Mouse (Mus musculus) lung, adult 18-20 months (tissue): ENCODE measurements around the gene Hoxa6.

Experiments
- DNase-seq, 2 experiments: peaks; one replicate each; pipeline ENCODE4 v3.0.0; 2022; ENCODE audit warnings: mixed read lengths in 2 of 2

Hoxa6 gene

DNA sequence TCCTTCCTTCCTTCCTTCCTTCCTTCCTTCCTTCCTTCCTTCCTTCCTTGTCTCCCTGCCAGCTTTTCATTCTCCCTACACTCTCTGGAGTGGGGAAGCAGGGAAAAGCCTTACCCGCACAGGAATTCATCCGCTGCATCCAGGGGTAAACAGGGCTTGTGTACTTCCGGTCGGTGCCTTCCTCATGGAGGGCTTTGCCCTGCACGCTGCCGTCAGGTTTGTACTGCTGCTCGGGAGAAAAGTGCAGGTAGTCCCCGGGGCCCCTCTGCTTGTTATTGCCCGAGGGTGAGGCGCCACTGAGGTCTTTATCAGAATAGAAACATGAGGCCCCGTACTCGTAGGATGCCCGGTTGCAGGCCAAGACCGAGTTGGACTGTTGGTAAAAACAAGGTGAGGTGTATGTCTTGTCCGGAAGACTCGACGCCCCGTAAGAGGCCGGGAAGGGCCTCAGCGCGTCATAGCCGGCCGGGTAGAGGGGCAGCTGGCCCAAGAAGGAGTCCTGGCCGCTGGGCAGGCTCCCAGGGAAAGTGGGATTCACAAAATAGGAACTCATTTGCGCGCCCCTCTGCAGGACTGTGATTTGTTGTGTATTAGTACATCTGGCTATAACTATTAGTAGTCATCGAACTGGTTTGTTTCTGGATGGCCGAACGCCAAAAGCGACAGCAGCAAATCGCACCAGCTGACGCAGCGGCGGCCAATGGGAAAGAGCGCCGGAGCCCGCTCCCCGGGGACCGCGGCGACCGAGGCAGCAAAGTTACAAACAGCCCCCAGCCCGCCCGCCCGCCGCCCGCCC lies at the start of gene Hoxa6:
TSS of gene Hoxa6 (minus strand) at position 651 of the 796 bp plus-strand sequence.
- peak in 1 of 2 experiments; percentile 41 for DNase-seq

- DNase-seq = peak; percentile 80 to 81
Measured at GRCm38 (mm10) chr6:52256956-52257355, 48.4 kb upstream of the Hoxa6 start.

DNA sequence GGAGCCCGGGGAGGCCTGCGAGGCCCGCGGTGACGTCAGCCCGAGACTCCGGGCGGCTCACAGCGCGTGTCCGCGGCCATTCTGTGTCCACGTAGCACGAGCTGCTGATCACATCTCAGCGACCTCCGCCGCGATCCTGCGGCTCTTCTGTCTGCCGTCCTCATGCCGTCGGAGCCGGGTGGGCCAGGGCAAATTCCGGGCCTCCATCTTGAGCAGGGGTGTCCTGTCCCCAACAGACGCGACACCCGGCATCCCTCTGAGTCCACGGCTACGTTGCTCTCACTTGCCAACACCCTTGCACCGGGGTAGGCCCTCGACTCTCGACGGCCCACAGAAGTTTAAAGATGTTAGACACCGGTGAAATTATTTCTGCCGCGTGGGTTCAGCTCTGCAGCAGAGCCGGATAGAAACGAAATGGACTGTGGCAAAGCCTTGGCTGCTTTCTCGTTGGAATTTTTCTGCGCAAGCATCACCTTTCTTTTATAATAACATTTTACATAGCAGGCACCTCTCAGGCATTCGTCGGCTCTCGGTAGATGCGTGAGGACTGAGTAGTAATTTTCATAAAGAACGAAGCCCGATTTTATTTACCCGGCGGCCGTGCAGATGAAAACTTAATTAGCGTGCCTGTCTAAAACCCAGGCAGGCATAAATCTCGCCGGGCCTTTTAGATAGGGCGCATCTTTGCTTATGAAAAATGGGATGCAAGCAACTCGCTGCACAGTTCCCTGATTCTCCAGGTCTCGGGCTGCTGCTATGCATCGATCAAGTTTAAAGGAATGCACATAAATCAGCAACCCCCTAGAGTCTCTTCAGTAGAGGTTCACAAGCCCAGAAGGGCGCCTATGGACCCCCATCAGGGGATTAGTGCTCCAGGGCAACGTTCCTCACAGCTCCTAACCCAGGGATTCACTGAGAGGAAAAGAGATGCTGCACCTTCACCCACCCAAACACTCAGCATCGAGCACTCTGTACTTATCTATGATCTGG lies 45.3 kb upstream of the Hoxa6 start:
- no peak for DNase-seq

DNA sequence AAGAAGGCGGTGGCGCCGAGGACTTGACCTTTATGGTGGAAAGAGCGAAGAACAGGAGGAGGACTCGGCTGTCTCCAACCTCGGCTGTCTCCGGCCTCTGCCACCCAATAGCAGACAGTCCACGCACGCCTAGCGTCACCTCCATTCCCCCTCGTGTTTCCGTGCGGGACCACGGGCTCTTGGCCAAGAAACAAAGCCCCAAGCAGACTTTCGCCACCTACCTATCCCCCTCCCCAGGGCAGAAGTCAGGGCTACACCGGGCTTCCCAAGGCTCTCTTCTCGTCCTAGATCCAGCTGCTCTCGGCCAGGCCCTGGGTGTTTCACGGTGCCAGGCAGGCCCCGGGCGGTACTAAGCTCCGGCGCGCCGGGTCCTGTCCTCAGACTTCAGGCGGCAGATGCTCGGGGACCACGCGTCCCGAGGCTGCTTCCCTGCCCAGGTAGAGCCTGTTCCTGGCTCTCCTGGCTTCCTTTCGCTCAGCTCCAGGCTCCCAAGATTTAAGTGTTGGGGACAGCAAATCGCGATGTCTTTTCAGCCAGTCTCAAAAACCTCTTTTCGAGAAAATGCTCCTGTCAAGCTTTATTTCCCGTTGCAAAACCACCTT lies 44.4 kb upstream of the Hoxa6 start:
- no peak for DNase-seq

GRCm38 (mm10) chr6:52252016-52252774 lies 43.7 kb upstream of the Hoxa6 start:
- no peak for DNase-seq

- DNase-seq = no peak
Measured at GRCm38 (mm10) chr6:52251177-52251879, 42.8 kb upstream of the Hoxa6 start.

- no peak for DNase-seq
Measured at GRCm38 (mm10) chr6:52249826-52250225, 41.3 kb upstream of the Hoxa6 start.

- DNase-seq = no peak
Measured at GRCm38 (mm10) chr6:52249415-52249738, 40.9 kb upstream of the Hoxa6 start.

- no peak for DNase-seq
Measured at GRCm38 (mm10) chr6:52248638-52249414, 40.3 kb upstream of the Hoxa6 start.

DNA sequence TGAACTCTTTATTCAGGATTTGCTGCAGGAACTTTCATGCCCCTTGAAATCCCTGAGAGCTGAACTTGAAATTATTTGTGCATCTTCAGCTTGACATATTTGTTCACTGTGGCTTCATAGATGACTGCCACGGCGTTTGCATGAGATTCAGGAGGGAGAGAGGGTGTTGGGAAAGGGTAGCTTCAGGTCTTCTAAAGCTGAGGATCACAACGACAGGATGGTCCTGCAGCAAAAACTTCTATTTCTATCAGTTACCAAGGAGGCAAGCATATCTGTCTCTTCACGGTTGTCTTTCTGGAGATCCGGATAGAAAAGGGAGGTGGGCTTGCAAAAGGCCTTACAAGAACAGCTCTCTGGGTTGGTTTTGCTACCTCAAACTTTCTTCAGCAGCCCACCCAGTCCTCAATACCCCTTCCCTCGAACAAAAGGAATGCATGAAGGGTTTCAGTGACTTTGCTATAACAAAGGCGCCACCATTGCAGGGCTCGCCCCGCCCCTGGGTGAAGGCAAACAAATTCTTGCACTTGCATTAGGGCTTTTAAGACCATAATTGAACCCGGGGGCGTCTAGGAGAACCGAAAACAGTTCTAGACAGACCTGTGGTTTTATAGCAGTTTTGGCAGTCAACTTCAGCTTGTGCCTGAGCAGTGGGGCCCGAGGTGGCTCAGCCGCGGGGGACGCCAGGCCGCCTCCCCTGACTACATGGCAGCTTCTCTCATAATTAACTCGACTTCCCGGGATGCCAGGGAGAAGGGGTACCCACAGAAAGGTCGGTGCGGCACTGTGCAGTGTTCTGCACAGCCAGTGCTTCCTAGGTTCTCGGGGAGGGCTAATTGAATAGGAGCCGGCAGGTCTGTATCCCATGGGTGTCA lies 39.5 kb upstream of the Hoxa6 start:
- DNase-seq = no peak

DNA sequence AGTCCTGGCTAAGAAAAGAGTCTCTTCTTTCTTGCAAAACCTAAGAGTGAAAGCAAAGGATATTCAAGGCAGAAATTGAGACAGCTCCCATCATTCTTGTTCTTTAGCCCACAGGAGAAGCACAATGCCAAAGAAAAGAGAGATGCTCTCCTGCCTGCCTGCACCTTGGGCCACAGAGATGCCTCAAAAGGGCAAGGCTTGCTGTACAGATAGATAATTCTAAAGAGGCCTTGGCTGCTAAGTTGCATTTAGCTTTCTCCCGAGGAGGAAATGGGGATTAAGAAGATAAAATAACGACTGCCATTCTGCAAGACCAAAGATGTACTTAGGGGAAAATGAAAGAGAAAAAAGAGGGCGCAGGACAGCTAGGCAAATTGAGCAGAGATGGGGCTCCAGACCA lies 38.4 kb upstream of the Hoxa6 start:
- no peak for DNase-seq

GRCm38 (mm10) chr6:52246403-52246803 lies 37.9 kb upstream of the Hoxa6 start:
- DNase-seq = no peak

- no peak for DNase-seq
Measured at GRCm38 (mm10) chr6:52245757-52246142, 37.2 kb upstream of the Hoxa6 start, which contains the start of gene Hoxa11. Hoxa11 (minus strand) TSS chr6:52245810.

DNA sequence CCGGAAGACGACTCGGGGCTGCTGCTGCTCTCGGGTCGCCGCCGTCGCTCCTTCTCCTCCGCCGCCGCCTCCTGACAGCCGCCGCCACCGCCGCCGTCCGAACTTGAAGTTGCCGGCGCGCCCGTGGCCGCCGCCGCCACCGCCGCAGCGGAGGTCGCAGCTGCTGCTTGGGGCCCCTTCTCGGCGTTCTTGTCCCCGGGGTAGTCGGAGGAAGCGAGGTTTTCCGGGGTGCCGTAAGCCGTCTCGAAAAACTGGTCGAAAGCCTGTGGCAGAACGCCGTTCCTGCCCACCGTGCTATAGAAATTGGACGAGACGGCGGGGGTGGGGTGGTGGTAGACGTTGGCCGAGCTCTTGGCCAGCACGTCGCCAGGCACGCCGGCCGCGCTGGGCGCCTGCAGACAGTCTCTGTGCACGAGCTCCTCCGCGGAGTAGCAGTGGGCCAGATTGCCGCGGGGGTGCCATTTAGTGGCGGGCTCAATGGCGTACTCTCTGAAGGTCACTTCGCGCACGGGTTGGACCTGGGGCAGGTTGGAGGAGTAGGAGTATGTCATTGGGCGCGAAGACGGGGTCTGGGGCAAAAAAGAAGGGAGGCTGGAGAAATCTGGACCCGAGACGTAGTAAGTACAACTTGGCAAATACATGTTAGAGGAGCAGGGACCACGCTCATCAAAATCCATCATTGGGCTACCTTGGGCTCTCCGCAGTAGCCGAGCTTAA lies 36.7 kb upstream of the Hoxa6 start:
- peak in 1 of 2 experiments; percentile 2 for DNase-seq

DNA sequence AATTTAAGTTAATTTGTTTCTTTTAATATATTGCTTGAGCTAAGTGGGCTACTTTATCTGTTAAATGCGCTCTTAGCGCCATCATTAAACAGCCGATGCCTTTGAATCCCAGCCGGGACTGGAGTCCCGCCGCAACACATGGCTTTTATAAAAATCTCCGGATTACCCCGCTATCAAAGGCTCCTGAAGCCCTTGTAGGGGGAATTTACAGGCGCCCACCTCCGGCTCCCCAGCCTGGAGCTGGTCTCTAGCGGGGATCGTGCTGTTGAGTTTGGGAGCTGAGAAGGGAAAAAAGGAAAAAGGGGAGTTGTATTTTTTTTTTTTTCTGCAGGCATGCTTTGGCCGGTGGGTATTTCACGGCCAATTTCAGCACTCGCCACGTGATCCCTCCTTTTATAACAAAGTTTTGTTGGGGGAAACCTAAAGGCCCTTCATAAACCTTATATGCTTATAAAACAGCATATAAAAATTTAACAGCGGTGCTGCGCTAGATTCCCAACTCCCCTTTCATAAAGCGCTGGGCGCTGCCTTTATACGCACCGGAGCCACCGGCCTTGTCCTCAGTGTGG lies 36.0 kb upstream of the Hoxa6 start:
- no peak for DNase-seq

GRCm38 (mm10) chr6:52243681-52244121 lies 35.2 kb upstream of the Hoxa6 start:
- DNase-seq = no peak

DNA sequence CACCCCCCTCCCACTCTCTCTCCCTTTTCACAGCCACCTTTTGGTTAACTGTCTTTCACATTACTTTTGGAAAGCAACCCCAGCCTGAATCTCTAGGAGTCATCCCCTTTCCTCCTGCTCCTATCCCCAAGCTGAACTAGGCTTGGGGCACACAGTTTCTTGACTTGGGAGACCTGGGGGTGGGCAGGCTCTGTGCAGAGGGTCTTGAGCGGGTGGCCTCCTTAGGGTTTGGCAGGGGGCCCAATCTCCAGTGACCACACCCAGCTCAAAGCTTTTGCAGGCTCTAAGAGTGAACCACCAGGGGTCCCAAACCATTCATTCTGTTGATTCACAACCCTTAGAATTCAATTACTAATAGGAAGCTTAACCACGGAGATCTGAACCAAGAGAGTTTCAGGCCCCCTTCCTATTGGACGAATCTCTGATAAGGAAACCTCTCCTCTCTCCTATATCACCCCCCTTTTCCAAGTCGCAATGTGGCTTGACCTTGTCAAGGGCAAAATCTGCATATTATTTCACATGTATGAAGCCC lies 34.3 kb upstream of the Hoxa6 start:
- no peak for DNase-seq

DNA sequence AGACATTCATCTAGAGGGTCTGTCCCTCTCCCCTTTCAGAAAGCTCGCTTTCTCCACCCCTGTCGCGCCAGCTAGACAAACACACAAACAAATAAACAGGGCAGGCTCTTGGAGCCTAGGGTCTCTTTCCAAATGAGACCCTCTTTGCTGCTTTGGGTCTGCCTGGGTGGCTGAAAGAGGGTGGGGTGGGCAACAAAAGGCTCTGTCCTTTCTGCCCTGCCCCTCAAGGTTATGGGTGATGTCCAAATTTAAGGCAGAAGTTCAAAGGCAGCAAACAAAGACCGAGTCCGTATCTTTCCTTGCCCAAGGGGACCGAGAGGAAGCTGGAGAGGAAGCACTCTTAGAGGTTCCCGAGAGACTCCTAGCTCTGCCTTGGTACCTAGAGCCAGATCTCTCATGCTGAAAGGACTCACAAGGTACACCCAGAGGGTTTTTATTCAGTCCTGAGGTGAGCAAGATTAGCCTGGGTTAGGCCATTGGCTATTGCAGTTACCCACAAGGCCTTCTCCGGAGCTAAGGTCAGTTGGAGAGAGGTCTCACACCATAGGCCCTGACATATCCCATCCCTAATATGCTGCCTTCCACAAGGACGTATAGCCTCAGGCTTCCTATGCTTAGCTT lies 32.6 kb upstream of the Hoxa6 start:
- no peak for DNase-seq
